18 mouse cellular contexts compared by ENCODE assay signal in the genomic region with DNA sequence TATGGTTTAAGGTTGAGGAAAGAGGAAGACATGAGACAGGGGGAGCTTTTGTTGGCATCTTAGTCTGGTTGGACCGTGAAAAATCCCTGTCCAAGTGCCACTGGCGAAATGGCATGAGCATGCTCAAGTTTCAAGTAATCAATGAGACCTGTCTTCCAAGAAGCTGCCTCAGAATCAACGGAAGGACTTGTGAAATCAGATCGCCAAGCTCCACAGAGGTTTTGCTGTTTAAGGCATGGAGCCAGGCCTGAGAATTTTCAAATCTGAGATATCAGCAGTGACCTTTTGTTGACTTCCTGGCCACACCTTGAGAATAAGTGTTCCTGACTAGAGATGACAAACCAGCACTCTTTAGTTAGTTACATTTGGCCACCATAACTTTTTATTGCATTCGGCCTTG.
"Had no signal": no experiment of that assay in that cellular context is flagged by ENCODE, and none has a peak within 500 bp of the region (broad histone marks: within the 10 kb centered on the region; RNA-seq: fewer than 3 reads in every experiment).

No protein-coding gene starts in this region.

- H3K4me3 ChIP-seq: lung, embryonic 15.5 days; midbrain, embryonic 10.5 days; midbrain, embryonic 12.5 days; myocyte; neural tube, embryonic 13.5 days; neural tube, embryonic 15.5 days had no signal

- H3K9me3 ChIP-seq: lung, embryonic 15.5 days; midbrain, embryonic 10.5 days; midbrain, embryonic 12.5 days; neural tube, embryonic 13.5 days; neural tube, embryonic 15.5 days had no signal

- ATAC-seq: midbrain, embryonic 16.5 days had no signal

- H3K27me3 ChIP-seq: lung, embryonic 15.5 days; midbrain, embryonic 12.5 days; neural tube, embryonic 13.5 days; neural tube, embryonic 15.5 days had no signal

- H3K36me3 ChIP-seq: lung, embryonic 15.5 days; midbrain, embryonic 10.5 days; midbrain, embryonic 12.5 days; neural tube, embryonic 13.5 days; neural tube, embryonic 15.5 days had no signal

- H3K27ac ChIP-seq: lung, embryonic 15.5 days; midbrain, embryonic 10.5 days; midbrain, embryonic 12.5 days; neural tube, embryonic 13.5 days; neural tube, embryonic 15.5 days had no signal

- H3K9ac ChIP-seq: lung, embryonic 15.5 days; midbrain, embryonic 12.5 days; neural tube, embryonic 13.5 days; neural tube, embryonic 15.5 days had no signal

- DNase-seq: lung, postnatal 10 days; lung, postnatal 4 days; midbrain, embryonic 14.5 days; retina, postnatal 1 day; right cerebral cortex, adult 18-20 months; right cerebral cortex, postnatal 25 days; right cerebral cortex, postnatal 4 days; spleen, adult 18-20 months; thymus, adult 18-20 months; thymus, postnatal 14 days; thymus, postnatal 36 days had no signal

- H3K4me1 ChIP-seq: lung, embryonic 15.5 days; midbrain, embryonic 10.5 days; midbrain, embryonic 12.5 days; neural tube, embryonic 13.5 days; neural tube, embryonic 15.5 days had no signal

- H3K4me2 ChIP-seq: lung, embryonic 15.5 days; midbrain, embryonic 12.5 days; neural tube, embryonic 13.5 days; neural tube, embryonic 15.5 days had no signal
